Comparison of ENCODE assay signal across 8 mouse cellular contexts in genomic region chr3:142281093-142281445, GRCm38 (mm10).
DNase-seq lines count a peak whose midpoint lies in the region; ATAC-seq lines count a peak whose summit lies in the region.
"Had no signal": no experiment of that assay in that cellular context is flagged by ENCODE, and none has a peak within 500 bp of the region (broad histone marks: within the 10 kb centered on the region; RNA-seq: fewer than 3 reads in every experiment).

No protein-coding gene starts in this region.

- H3K36me3 ChIP-seq in neural tube, embryonic 14.5 days (ENCODE audit: control insufficient read depth, insufficient read depth, low read length), result no peaks in the 10 kb centered on the region
- no peaks in the 10 kb centered on the region for H3K36me3 ChIP-seq in neural tube, embryonic 15.5 days
- H3K36me3 ChIP-seq in embryonic facial prominence, embryonic 12.5 days, result no peaks in the 10 kb centered on the region
- peaks cover 16% of the 10 kb centered on the region for H3K36me3 ChIP-seq in liver, embryonic 12.5 days

- intact Hi-C loops in left cerebral cortex, postnatal 10 days (cut with DNase I), result no loop called here

- H3K4me3 ChIP-seq in neural tube, embryonic 14.5 days (ENCODE audit: low read depth, low read length), result no peak overlapping the region
- no peak overlapping the region for H3K4me3 ChIP-seq in neural tube, embryonic 15.5 days (replicated peaks)
- H3K4me3 ChIP-seq in embryonic facial prominence, embryonic 12.5 days, result no peak overlapping the region
- no peak overlapping the region for H3K4me3 ChIP-seq in liver, embryonic 12.5 days

- DNase-seq in thymus, postnatal 36 days, result peak; percentile 48 to 64
- no peak for DNase-seq in right cerebral cortex, adult 2 months (ENCODE audit: low spot score in 2 of 2)
- no peak for DNase-seq in left cerebral cortex, postnatal 10 days (ENCODE audit: extremely low spot score in 1 of 2, low spot score in 2 of 2)
- DNase-seq: cerebellum, adult 8-10 months had no signal

- 100% methylated on average over 1 of the region's 1 CpGs for WGBS in neural tube, embryonic 14.5 days
- 81% methylated on average over 1 of the region's 1 CpGs for WGBS in neural tube, embryonic 15.5 days
- 32% methylated on average over 1 of the region's 1 CpGs for WGBS in embryonic facial prominence, embryonic 12.5 days
- WGBS in liver, embryonic 12.5 days (ENCODE audit: insufficient replicate concordance), result 5% methylated on average over 1 of the region's 1 CpGs

- no peak overlapping the region for H3K9ac ChIP-seq in neural tube, embryonic 14.5 days (replicated peaks; ENCODE audit: low read depth, low read length)
- no peak overlapping the region for H3K9ac ChIP-seq in neural tube, embryonic 15.5 days (replicated peaks)
- no peak overlapping the region for H3K9ac ChIP-seq in embryonic facial prominence, embryonic 12.5 days
- H3K9ac ChIP-seq in liver, embryonic 12.5 days, result no peak overlapping the region

- 0 out of 2 replicates have a peak, but pooled peaks have one; percentile 44 for ATAC-seq in neural tube, embryonic 14.5 days (ENCODE audit: low read depth)
- ATAC-seq in neural tube, embryonic 15.5 days (ENCODE audit: low FRiP score), result no peak
- ATAC-seq in embryonic facial prominence, embryonic 12.5 days (ENCODE audit: insufficient number of reproducible peaks, insufficient read depth, low FRiP score, low TSS enrichment), result peak; percentile 44; the same call in 1 of the 2 replicates
- ATAC-seq in liver, embryonic 12.5 days, result peak; percentile 98

- no peaks in the 10 kb centered on the region for H3K9me3 ChIP-seq in neural tube, embryonic 14.5 days (ENCODE audit: control insufficient read depth, low read length)
- H3K9me3 ChIP-seq in neural tube, embryonic 15.5 days (replicated peaks), result no peaks in the 10 kb centered on the region
- H3K9me3 ChIP-seq in embryonic facial prominence, embryonic 12.5 days, result no peaks in the 10 kb centered on the region
- H3K9me3 ChIP-seq in liver, embryonic 12.5 days (replicated peaks), result no peaks in the 10 kb centered on the region

- no peaks in the 10 kb centered on the region for H3K4me1 ChIP-seq in neural tube, embryonic 14.5 days (ENCODE audit: control insufficient read depth, insufficient read depth, low read length)
- H3K4me1 ChIP-seq in neural tube, embryonic 15.5 days, result no peaks in the 10 kb centered on the region
- H3K4me1 ChIP-seq in embryonic facial prominence, embryonic 12.5 days, result peaks cover 11% of the 10 kb centered on the region
- peaks cover 17% of the 10 kb centered on the region for H3K4me1 ChIP-seq in liver, embryonic 12.5 days

- H3K4me2 ChIP-seq in neural tube, embryonic 14.5 days (ENCODE audit: low read depth, low read length), result no peak overlapping the region
- no peak overlapping the region for H3K4me2 ChIP-seq in neural tube, embryonic 15.5 days
- H3K4me2 ChIP-seq in embryonic facial prominence, embryonic 12.5 days (replicated peaks), result no peak overlapping the region
- peak overlapping the region; percentile 13 for H3K4me2 ChIP-seq in liver, embryonic 12.5 days

- no peaks in the 10 kb centered on the region for H3K27me3 ChIP-seq in neural tube, embryonic 14.5 days (ENCODE audit: control insufficient read depth, insufficient read depth, low read length)
- H3K27me3 ChIP-seq in neural tube, embryonic 15.5 days (replicated peaks), result no peaks in the 10 kb centered on the region
- 0 out of 2 replicates have a peak, but pooled peaks cover 4% of the 10 kb centered on the region for H3K27me3 ChIP-seq in embryonic facial prominence, embryonic 12.5 days
- H3K27me3 ChIP-seq in liver, embryonic 12.5 days (replicated peaks), result no peaks in the 10 kb centered on the region

- no peak overlapping the region for H3K27ac ChIP-seq in neural tube, embryonic 14.5 days (ENCODE audit: low read depth, low read length)
- no peak overlapping the region for H3K27ac ChIP-seq in neural tube, embryonic 15.5 days (replicated peaks)
- no peak overlapping the region for H3K27ac ChIP-seq in embryonic facial prominence, embryonic 12.5 days
- peak overlapping the region; percentile 18; the same call in 1 of the 2 replicates for H3K27ac ChIP-seq in liver, embryonic 12.5 days

Comparison
In these comparisons a context has a peak if more than half of its experiments do, and no peak if none do; other contexts are left out.
1. DNase-seq: peak in thymus, postnatal 36 days (2 of 2); none in right cerebral cortex, adult 2 months (0 of 2) and left cerebral cortex, postnatal 10 days (0 of 2).